Mouse (Mus musculus) monocyte, adult 59 days (primary cell): ENCODE results near the gene Olfr351. TPM values are rescaled to one million over a fixed set of nuclear protein-coding genes. Genes with fewer than 3 reads are reported as not detected.

Source experiments
- total RNA-seq, 2 experiments: library from RNA; stranded (reverse); gene quantifications; one replicate each; pipeline ENCODE4 v1.2.4; 2023

The Olfr351 gene
- not detected for total RNA-seq

DNA sequence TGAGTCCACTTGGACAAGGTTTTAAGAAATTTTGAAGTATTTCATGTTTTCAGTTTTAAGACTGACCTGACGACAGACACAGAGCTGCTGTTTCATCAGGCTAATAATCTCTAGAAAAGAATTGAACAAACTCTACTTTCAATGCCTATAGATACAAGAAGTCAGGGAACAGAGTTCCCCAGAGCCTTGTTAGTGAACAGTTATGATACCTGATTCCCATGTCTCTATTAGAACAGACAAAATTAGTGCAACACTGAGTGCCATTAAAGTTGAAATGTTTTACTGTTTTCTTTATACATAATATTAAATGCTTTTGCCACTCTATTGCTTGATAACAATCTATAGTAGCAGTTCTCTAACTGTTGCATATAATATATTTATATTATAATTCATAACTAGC is at the start of gene Olfr351:
TSS of gene Olfr351 (minus strand) at position 101 of the 400 bp plus-strand sequence.

GRCm38 (mm10) chr2:36905380-36905779 is 42.9 kb upstream of the Olfr351 start, which contains the start of gene Olfr354:
Gene Olfr354 (plus strand): TSS chr2:36905680.

GRCm38 (mm10) chr2:36892836-36893235 is 30.4 kb upstream of the Olfr351 start, which contains the start of gene Olfr353:
Gene Olfr353 (minus strand): TSS chr2:36892936.

DNA sequence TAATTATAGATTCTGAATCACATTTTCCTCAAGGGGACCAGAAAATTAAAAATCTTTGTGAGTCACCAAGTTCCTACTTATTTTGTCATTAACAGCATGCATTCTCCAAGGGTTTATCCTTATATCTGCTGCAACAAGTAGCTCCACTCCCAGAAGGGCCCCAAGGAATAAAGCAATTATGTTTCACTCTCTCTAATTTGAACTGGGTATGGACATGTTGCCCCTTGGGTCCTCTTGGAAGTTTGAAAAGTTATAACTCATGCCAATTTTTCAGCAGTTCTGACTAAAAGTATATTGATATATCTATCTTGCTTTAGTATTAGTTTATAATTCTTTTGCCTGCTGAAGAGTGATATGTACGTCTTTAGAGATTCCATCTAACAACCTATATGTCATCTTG is 5.7 kb upstream of the Olfr351 start, which contains the start of gene Olfr352:
TSS of gene Olfr352 (plus strand) at position 301 of the 400 bp plus-strand sequence.

DNA sequence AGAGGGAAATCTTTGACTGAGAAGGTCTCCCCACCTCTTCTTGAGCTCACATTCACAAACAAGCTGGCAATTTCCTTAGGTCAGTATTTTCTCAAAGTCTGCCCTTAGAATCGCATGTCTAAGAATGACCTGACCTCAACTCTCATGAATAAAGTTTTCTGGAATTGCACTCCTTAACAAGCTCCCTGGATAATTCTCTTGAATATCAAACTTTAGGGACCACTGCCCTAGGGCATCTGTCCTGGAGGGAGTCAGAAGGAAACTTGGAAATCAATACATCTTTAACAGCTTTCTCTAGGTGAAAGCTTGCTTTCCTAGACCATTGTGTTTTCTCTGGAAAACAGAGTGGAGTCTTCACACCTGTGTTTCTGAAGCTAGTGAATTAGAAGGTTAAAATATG is 16.4 kb downstream of the Olfr351 start, which contains the start of gene Olfr350:
TSS of gene Olfr350 (plus strand) at position 301 of the 400 bp plus-strand sequence.

GRCm38 (mm10) chr2:36816932-36817331 is 45.5 kb downstream of the Olfr351 start, which contains the start of gene Olfr3:
Gene Olfr3 (minus strand): TSS chr2:36817032.

Other genes starting within 250 kb of the Olfr351 start
- not detected for gene Olfr345, start 222.6 kb downstream of the Olfr351 start, total RNA-seq
- not detected for gene Olfr346, start 176.9 kb downstream of the Olfr351 start, total RNA-seq
- not detected for gene Olfr347, start 130.8 kb downstream of the Olfr351 start, total RNA-seq
- gene Olfr348, start 78.4 kb downstream of the Olfr351 start, total RNA-seq, result not detected
- not detected for gene Olfr50, start 72.1 kb downstream of the Olfr351 start, total RNA-seq
- not detected for gene Olfr3, start 45.6 kb downstream of the Olfr351 start, total RNA-seq
- gene Olfr350, start 16.4 kb downstream of the Olfr351 start, total RNA-seq, result not detected
- gene Olfr352, start 5.8 kb upstream of the Olfr351 start, total RNA-seq, result not detected
- gene Olfr353, start 30.3 kb upstream of the Olfr351 start, total RNA-seq, result not detected
- not detected for gene Olfr354, start 43.0 kb upstream of the Olfr351 start, total RNA-seq
- gene Olfr355, start 66.2 kb upstream of the Olfr351 start, total RNA-seq, result not detected
- not detected for gene Olfr356, start 74.5 kb upstream of the Olfr351 start, total RNA-seq
- not detected for gene Olfr357, start 131.2 kb upstream of the Olfr351 start, total RNA-seq
- gene Olfr358, start 146.7 kb upstream of the Olfr351 start, total RNA-seq, result not detected
- gene Olfr360, start 203.1 kb upstream of the Olfr351 start, total RNA-seq, result not detected
- not detected for gene Olfr361, start 226.6 kb upstream of the Olfr351 start, total RNA-seq